Mouse (Mus musculus) thymus, adult 2 months (tissue): ENCODE measurements around the gene Napepld.
"Not testable (repeated sequence)": the region's sequence is repeated elsewhere in the genome, so short reads cannot be mapped to it uniquely, and the experiment has no call there.

Experiments
- CTCF ChIP-seq: fragments of 200-500 bp; IDR thresholded peaks from 2 replicates; pipeline ENCODE4 v1.5.1; 2012; ENCODE audit warnings: mild to moderate bottlenecking, control low read depth, low read length, moderate library complexity, borderline replicate concordance; ENCODE audit not compliant: control insufficient read depth, poor library complexity, insufficient read depth; ENCODE audit errors: extremely low read depth
- POLR2A ChIP-seq: fragments of 200-500 bp; IDR thresholded peaks from 2 replicates; pipeline ENCODE4 v1.6.1; 2012; ENCODE audit warnings: mild to moderate bottlenecking, low read length, control low read depth, moderate library complexity; ENCODE audit not compliant: control insufficient read depth, poor library complexity, insufficient read depth; ENCODE audit errors: extremely low read depth

GRCm38 (mm10) chr5:21708011-21708410, 6.8 kb upstream of the Napepld start:
- TF ChIP-seq POLR2A, CTCF: not testable (repeated sequence)
